In the genomic region with DNA sequence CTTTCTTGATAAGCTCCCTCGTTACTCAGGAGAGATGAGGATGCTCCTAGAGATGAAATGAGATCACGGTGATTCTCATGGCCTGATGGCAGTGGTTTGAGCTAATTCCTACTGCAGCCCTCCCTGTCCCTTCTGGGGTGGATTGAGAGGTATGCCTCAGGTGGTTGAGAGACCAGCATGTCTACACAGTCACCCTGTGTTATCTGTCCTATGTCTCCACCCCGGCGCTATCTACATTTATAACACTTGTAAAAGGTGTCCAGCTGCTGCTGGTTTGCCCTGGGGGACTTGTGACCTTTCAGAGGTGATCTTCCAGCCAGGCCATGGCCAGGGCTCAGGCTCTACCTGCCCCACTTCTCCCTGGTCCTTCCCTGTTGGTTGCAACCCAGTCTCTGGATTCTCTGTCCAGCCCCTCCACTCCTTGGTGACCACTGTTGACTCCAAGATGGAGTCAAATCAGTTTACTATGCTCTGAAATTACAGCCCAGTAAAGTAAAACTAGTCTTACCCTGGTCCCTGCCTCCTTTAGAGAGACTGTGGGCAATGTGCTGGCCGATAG, we compare ENCODE assay signal across 25 mouse cellular contexts. TPM values are rescaled to one million over a fixed set of nuclear protein-coding genes. Genes with fewer than 3 reads are reported as not detected.
DNase-seq lines count a peak whose midpoint lies in the region; ATAC-seq and TF ChIP-seq lines count a peak whose summit lies in the region.
"Had no signal": no experiment of that assay in that cellular context is flagged by ENCODE, and none has a peak within 500 bp of the region (broad histone marks: within the 10 kb centered on the region; RNA-seq: fewer than 3 reads in every experiment).

No protein-coding gene starts in this region.

- H3K36me3 ChIP-seq in heart, embryonic 15.5 days: no peaks in the 10 kb centered on the region
- no peaks in the 10 kb centered on the region for H3K36me3 ChIP-seq in stomach, postnatal 0 days (ENCODE audit: control insufficient read depth, insufficient read depth, low read length)
- H3K36me3 ChIP-seq: embryonic facial prominence, embryonic 13.5 days; forebrain, embryonic 12.5 days; hindbrain, embryonic 12.5 days had no signal

- TF ChIP-seq CTCF in stomach, postnatal 0 days (IDR thresholded peaks at IDR 0.05; ENCODE audit: low read depth): no peak

- intact Hi-C loops in heart, postnatal 10 days (cut with DNase I): no loop called here

- H3K27ac ChIP-seq in heart, embryonic 15.5 days: peak overlapping the region; percentile 20; the same call in 1 of the 2 replicates
- peak overlapping the region; percentile 69 for H3K27ac ChIP-seq in stomach, postnatal 0 days (replicated peaks)
- H3K27ac ChIP-seq: embryonic facial prominence, embryonic 13.5 days; forebrain, embryonic 12.5 days; gastrocnemius, adult 2 months; hindbrain, embryonic 12.5 days had no signal

- no peak overlapping the region for H3K9ac ChIP-seq in heart, embryonic 15.5 days
- no peak overlapping the region for H3K9ac ChIP-seq in stomach, postnatal 0 days (ENCODE audit: low read length)
- H3K9ac ChIP-seq: embryonic facial prominence, embryonic 13.5 days; forebrain, embryonic 12.5 days; hindbrain, embryonic 12.5 days; liver, postnatal 0 days had no signal

- no peaks in the 10 kb centered on the region for H3K27me3 ChIP-seq in heart, embryonic 15.5 days
- no peaks in the 10 kb centered on the region for H3K27me3 ChIP-seq in stomach, postnatal 0 days (ENCODE audit: control insufficient read depth, insufficient read depth, low read length)

- no peak for TF ChIP-seq EP300 in stomach, postnatal 0 days (optimal IDR thresholded peaks at IDR 0.05)

- 66% methylated on average over 5 of the region's 5 CpGs for WGBS in heart, embryonic 15.5 days
- WGBS in stomach, postnatal 0 days: 61% methylated on average over 5 of the region's 5 CpGs

- no peak overlapping the region for H3K4me3 ChIP-seq in heart, embryonic 15.5 days
- H3K4me3 ChIP-seq in stomach, postnatal 0 days (ENCODE audit: low read depth, low read length): no peak overlapping the region
- H3K4me3 ChIP-seq: embryonic facial prominence, embryonic 13.5 days; erythroblast, embryonic 14.5 days; forebrain, embryonic 12.5 days; gastrocnemius, adult 2 months; hindbrain, embryonic 12.5 days had no signal

- H3K4me1 ChIP-seq in heart, embryonic 15.5 days (replicated peaks): peaks cover 28% of the 10 kb centered on the region
- H3K4me1 ChIP-seq in stomach, postnatal 0 days (replicated peaks; ENCODE audit: control insufficient read depth, insufficient read depth): 0 out of 2 replicates have a peak, but pooled peaks cover 2% of the 10 kb centered on the region

- no peak overlapping the region for H3K4me2 ChIP-seq in heart, embryonic 15.5 days
- no peak overlapping the region for H3K4me2 ChIP-seq in stomach, postnatal 0 days (replicated peaks; ENCODE audit: low read depth)
- H3K4me2 ChIP-seq: embryonic facial prominence, embryonic 13.5 days; forebrain, embryonic 12.5 days; hindbrain, embryonic 12.5 days; midbrain, embryonic 11.5 days had no signal

- DNase-seq in heart, postnatal 10 days: no peak
- peak; percentile 3 for DNase-seq in kidney, postnatal 10 days
- no peak for DNase-seq in kidney, postnatal 36 days
- peak; percentile 31 for DNase-seq in testis, postnatal 10 days (ENCODE audit: low spot score)
- no peak for DNase-seq in testis, postnatal 14 days (ENCODE audit: low spot score)
- peak; percentile 19 for DNase-seq in stomach, postnatal 0 days (ENCODE audit: low spot score)
- DNase-seq in thymus, postnatal 10 days (ENCODE audit: low spot score in 2 of 2): no peak
- DNase-seq: adrenal gland, postnatal 14 days; cerebellum, adult 2 months; cerebellum, postnatal 25 days; embryo, embryonic 11 days; gastrocnemius, adult 2 months; liver, postnatal 0 days; thymus, adult 18-20 months had no signal

- no peaks in the 10 kb centered on the region for H3K9me3 ChIP-seq in heart, embryonic 15.5 days (replicated peaks)
- no peaks in the 10 kb centered on the region for H3K9me3 ChIP-seq in stomach, postnatal 0 days (ENCODE audit: control insufficient read depth, low read length)
- H3K9me3 ChIP-seq: embryonic facial prominence, embryonic 13.5 days; forebrain, embryonic 12.5 days; hindbrain, embryonic 12.5 days had no signal

- no peak for ATAC-seq in heart, embryonic 15.5 days (replicated peaks; ENCODE audit: insufficient number of reproducible peaks, insufficient read depth, low FRiP score, low read depth)
- no peak for ATAC-seq in stomach, postnatal 0 days (ENCODE audit: low FRiP score, low TSS enrichment)
- ATAC-seq: CD4-positive, CD25-positive, alpha-beta regulatory T cell, adult 4 months; liver, postnatal 0 days had no signal

RNA-seq across cellular contexts. Expression of gene Tmem171, which starts 5.4 kb away (rescaled TPM):
- polyA plus RNA-seq in heart, embryonic 15.5 days (2015; fragmentation: Nextera tagmentation; extraction: Ambion mirVana): 1.6 TPM in 2 replicates
- total RNA-seq in heart, postnatal 10 days (2021): 10 to 100 TPM in 1 of 2 experiments, 1 to 10 TPM in 1; 9.6 to 12.0 TPM
- polyA plus RNA-seq in stomach, postnatal 0 days (2015; fragmentation: Nextera tagmentation; extraction: Ambion mirVana): 27.4 and 29.6 TPM in 2 replicates
- total RNA-seq: liver, adult 2 months; midbrain, postnatal 0 days had no signal
- polyA plus RNA-seq: CD4-positive, CD25-positive, alpha-beta regulatory T cell, adult 4 months; cerebellum, adult 2 months; erythroblast, embryonic 14.5 days; forebrain, embryonic 12.5 days; limb, embryonic 11.5 days; midbrain, embryonic 11.5 days; midbrain, postnatal 0 days; neural tube, embryonic 14.5 days had no signal

Comparison
In these comparisons a context has a peak if more than half of its experiments do, and no peak if none do; other contexts are left out.
1. DNase-seq: peak in kidney, postnatal 10 days (single experiment), testis, postnatal 10 days (single experiment) and stomach, postnatal 0 days (single experiment); none in heart, postnatal 10 days (0 of 2), kidney, postnatal 36 days (0 of 2), testis, postnatal 14 days (single experiment) and thymus, postnatal 10 days (0 of 2).
2. RNA of gene Tmem171, which starts 5.4 kb away (polyA plus RNA-seq): 27.4 to 29.6 TPM in stomach, postnatal 0 days; 1.6 TPM in heart, embryonic 15.5 days; every median in the first group is over 10 times any median in the second.